Mouse (Mus musculus) thymus, adult 2 months (tissue): ENCODE measurements around the gene Csrp2.

Experiments
- CTCF ChIP-seq: fragments of 200-500 bp; IDR thresholded peaks from 2 replicates; pipeline ENCODE4 v1.5.1; 2012; ENCODE audit warnings: mild to moderate bottlenecking, control low read depth, low read length, moderate library complexity, borderline replicate concordance; ENCODE audit not compliant: control insufficient read depth, poor library complexity, insufficient read depth; ENCODE audit errors: extremely low read depth
- POLR2A ChIP-seq: fragments of 200-500 bp; IDR thresholded peaks from 2 replicates; pipeline ENCODE4 v1.6.1; 2012; ENCODE audit warnings: mild to moderate bottlenecking, low read length, control low read depth, moderate library complexity; ENCODE audit not compliant: control insufficient read depth, poor library complexity, insufficient read depth; ENCODE audit errors: extremely low read depth

DNA sequence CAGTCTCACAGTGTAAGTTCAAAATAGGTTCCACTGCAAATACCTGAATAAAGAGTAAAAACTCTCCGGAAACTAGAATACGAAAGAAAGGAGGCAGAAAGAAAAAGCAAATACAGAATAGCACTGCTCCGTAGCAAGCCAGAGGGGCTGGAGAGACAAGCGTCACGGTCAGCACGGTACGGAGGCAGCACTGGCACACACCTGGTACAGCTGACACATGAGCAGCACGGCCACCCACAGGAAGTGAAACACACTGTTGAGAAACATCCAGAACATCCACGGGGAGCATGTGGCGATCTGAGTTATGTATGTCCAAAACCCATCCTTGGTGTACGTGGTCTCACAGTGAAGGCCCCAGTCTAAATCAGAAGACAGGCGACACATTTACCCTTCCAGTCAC lies 26.4 kb downstream of the Csrp2 start:
- TF ChIP-seq POLR2A, result no peak
- no peak for TF ChIP-seq CTCF
